Mouse (Mus musculus) megakaryocyte, embryonic 14.5 days (primary cell): ENCODE measurements at regions not wholly inside any gene's neighbourhood (a gene's known extent, or its start where the extent isn't known, plus 50 kb on each side); places are given as distances from the start of the nearest gene placed in this dataset.

Source experiments
- H3K27me3 ChIP-seq: replicated peaks from 2 replicates; pipeline ENCODE3; 2012; ENCODE audit warnings: inconsistent platforms
- H3K36me3 ChIP-seq: replicated peaks from 2 replicates; pipeline ENCODE3; 2012; ENCODE audit warnings: low read length, inconsistent platforms, mixed read lengths
- H3K4me1 ChIP-seq: 2 replicates; pipeline ENCODE4 v1.6.1; 2012; ENCODE audit warnings: inconsistent platforms
- H3K4me3 ChIP-seq: replicated peaks from 2 replicates; pipeline ENCODE3; 2012; ENCODE audit warnings: moderate library complexity, mild to moderate bottlenecking, inconsistent platforms
- H3K9me3 ChIP-seq: 2 replicates; pipeline ENCODE4 v1.6.1; 2012; ENCODE audit warnings: inconsistent platforms
- FLI1 ChIP-seq: IDR thresholded peaks from 2 replicates; pipeline ENCODE4 v1.6.1; 2012; ENCODE audit warnings: low read length, inconsistent platforms, mixed read lengths
- GATA1 ChIP-seq: IDR thresholded peaks from 3 replicates; pipeline ENCODE4 v1.6.1; 2012; ENCODE audit warnings: mixed read lengths, low read length, inconsistent platforms, borderline replicate concordance

DNA sequence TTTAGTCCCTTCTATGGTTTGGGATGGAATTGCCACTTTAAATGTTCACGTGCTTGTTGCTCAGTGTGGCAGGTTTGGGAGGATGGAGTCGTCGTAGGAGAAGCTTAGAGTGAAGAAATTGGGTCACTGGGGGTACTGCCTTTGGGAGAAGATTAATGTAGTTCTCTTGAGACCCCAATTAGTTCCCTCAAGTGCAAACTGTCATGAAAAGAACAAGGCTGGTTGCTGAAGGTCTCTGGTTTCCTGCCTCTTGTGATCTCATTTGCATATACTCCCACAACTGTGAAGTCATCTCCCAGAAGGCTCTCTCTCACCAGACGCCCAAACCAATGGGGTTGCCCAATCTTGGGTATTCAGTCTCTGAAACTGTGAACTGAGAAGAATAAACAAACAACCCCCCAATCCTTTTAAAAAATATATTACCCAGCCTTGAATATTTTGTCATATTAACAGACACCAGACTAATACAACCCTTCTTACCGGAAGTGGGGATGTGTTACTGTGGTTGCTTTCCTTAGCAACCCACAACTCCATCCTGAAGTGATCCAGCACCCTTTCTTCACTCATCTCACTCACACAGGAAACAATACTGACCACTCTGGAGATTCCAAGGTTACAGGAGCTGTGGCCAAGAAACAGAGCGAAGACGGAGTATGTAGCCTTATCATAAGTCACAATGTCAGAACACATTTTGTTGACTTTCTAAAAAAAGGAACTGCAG, 153.2 kb upstream of the Fndc3a start:
- no peak for TF ChIP-seq FLI1
- no peak for TF ChIP-seq GATA1
- no peaks in the 10 kb centered on the region for H3K27me3 ChIP-seq
- H3K4me3 ChIP-seq, result no peak overlapping the region
- peaks cover 4% of the 10 kb centered on the region for H3K9me3 ChIP-seq
- no peaks in the 10 kb centered on the region for H3K36me3 ChIP-seq
- H3K4me1 ChIP-seq, result peaks cover 14% of the 10 kb centered on the region

- TF ChIP-seq FLI1 (no peak), GATA1 (no peak)
- Histone ChIP-seq H3K4me3 (no peak overlapping the region), H3K36me3 (no peaks in the 10 kb centered on the region), H3K9me3 (peaks cover 8% of the 10 kb centered on the region), H3K4me1 (no peaks in the 10 kb centered on the region), H3K27me3 (no peaks in the 10 kb centered on the region)
Observed at GRCm38 (mm10) chr14:72854226-72854625, 144.4 kb upstream of the Fndc3a start.

- Histone ChIP-seq H3K9me3 (peaks cover 6% of the 10 kb centered on the region), H3K4me1 (no peaks in the 10 kb centered on the region), H3K36me3 (no peaks in the 10 kb centered on the region), H3K4me3 (no peak overlapping the region), H3K27me3 (no peaks in the 10 kb centered on the region)
- no peak for TF ChIP-seq FLI1
- no peak for TF ChIP-seq GATA1
Observed at GRCm38 (mm10) chr14:72853104-72853503, 143.3 kb upstream of the Fndc3a start.

GRCm38 (mm10) chr14:72850884-72851283, 141.1 kb upstream of the Fndc3a start:
- TF ChIP-seq FLI1 (no peak), GATA1 (no peak)
- Histone ChIP-seq H3K27me3 (peaks cover 2% of the 10 kb centered on the region), H3K4me1 (no peaks in the 10 kb centered on the region)

GRCm38 (mm10) chr14:72848271-72848955, 138.6 kb upstream of the Fndc3a start:
- peaks cover 10% of the 10 kb centered on the region for H3K4me1 ChIP-seq
- H3K9me3 ChIP-seq, result peaks cover 3% of the 10 kb centered on the region; the same call in 1 of the 2 replicates
- H3K27me3 ChIP-seq, result peaks cover 2% of the 10 kb centered on the region
- H3K36me3 ChIP-seq, result no peaks in the 10 kb centered on the region
- no peak for TF ChIP-seq GATA1
- no peak for TF ChIP-seq FLI1
- H3K4me3 ChIP-seq, result no peak overlapping the region

More at GRCm38 (mm10) chr14:72850884-72851283, 141.1 kb upstream of the Fndc3a start:
- Histone ChIP-seq H3K9me3 (peaks cover 3% of the 10 kb centered on the region; the same call in 1 of the 2 replicates), H3K36me3 (no peaks in the 10 kb centered on the region), H3K4me3 (no peak overlapping the region)

GRCm38 (mm10) chr14:72847466-72847865, 137.7 kb upstream of the Fndc3a start:
- Histone ChIP-seq H3K9me3 (peaks cover 3% of the 10 kb centered on the region; the same call in 1 of the 2 replicates), H3K27me3 (peaks cover 2% of the 10 kb centered on the region), H3K36me3 (no peaks in the 10 kb centered on the region), H3K4me1 (peaks cover 10% of the 10 kb centered on the region), H3K4me3 (no peak overlapping the region)
- TF ChIP-seq GATA1 (no peak), FLI1 (no peak)

DNA sequence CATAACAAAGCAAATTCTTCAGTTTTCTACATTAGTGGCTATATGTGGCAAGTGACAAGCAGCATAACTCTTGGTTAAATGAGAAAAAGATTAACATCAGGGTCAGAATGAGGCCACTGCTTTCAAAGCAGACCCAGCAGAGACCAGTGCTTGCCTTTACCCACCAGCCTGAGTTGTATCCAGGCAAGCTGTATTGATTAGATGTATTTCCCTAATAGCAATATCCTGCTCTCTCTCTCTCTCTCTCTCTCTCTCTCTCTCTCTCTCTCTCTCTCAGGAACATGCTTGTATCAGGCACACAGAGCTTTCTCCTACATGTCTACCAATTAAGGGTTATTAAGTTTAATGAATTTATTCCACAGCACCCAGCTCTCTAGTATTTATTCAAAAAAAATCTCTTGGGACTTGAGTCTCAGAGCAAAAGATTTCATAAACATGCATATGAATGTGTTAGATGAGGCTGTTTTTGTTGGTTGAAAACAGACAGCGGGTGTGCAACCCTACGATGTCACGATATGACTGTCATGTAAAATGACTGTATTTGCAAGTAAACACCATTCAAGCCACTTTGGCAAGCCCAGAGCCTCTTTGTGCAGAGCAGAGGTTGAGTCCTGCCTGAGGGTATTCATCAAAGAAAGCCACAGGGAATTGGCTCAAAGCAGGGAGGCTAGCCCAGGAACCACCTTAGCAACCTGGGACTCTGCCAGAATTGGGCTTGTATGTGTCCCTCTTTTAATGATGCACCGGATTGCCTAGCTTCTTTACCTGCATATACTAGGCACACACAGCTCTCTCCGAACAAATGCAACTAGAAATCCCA, 136.0 kb upstream of the Fndc3a start:
- no peak for TF ChIP-seq FLI1
- TF ChIP-seq GATA1, result no peak

GRCm38 (mm10) chr14:72844753-72845369, 135.1 kb upstream of the Fndc3a start:
- H3K4me1 ChIP-seq, result peaks cover 10% of the 10 kb centered on the region
- H3K9me3 ChIP-seq, result no peaks in the 10 kb centered on the region
- TF ChIP-seq GATA1, result no peak
- TF ChIP-seq FLI1, result no peak
- no peaks in the 10 kb centered on the region for H3K36me3 ChIP-seq
- no peak overlapping the region for H3K4me3 ChIP-seq
- peaks cover 2% of the 10 kb centered on the region for H3K27me3 ChIP-seq

More for the DNA sequence above, 136.0 kb upstream of the Fndc3a start:
- H3K4me1 ChIP-seq, result peaks cover 10% of the 10 kb centered on the region
- no peaks in the 10 kb centered on the region for H3K9me3 ChIP-seq
- H3K27me3 ChIP-seq, result peaks cover 2% of the 10 kb centered on the region
- H3K36me3 ChIP-seq, result no peaks in the 10 kb centered on the region
- H3K4me3 ChIP-seq, result no peak overlapping the region

GRCm38 (mm10) chr14:72841753-72842152, 131.9 kb upstream of the Fndc3a start:
- peaks cover 2% of the 10 kb centered on the region for H3K27me3 ChIP-seq
- H3K4me3 ChIP-seq, result no peak overlapping the region
- no peaks in the 10 kb centered on the region for H3K36me3 ChIP-seq
- peaks cover 10% of the 10 kb centered on the region for H3K4me1 ChIP-seq
- H3K9me3 ChIP-seq, result no peaks in the 10 kb centered on the region
- no peak for TF ChIP-seq FLI1
- no peak for TF ChIP-seq GATA1
